Mouse (Mus musculus) neural tube, embryonic 14.5 days (tissue): Measurements from ENCODE around the gene Cplx3. TPM values are rescaled to one million over a fixed set of nuclear protein-coding genes. Genes with fewer than 3 reads are reported as not detected.

Experiments
- ATAC-seq: fragments of 200-750 bp; cut with Nextera tagmentation; 2 replicates; pipeline ENCODE4 v1.8.0; 2017; ENCODE audit warnings: low read depth, mild to moderate bottlenecking, moderate TSS enrichment, moderate library complexity
- H3K27ac ChIP-seq: fragments of 300-500 bp; sonication (generic); 2 replicates; pipeline ENCODE4 v1.5.1; 2014; ENCODE audit warnings: low read depth, mild to moderate bottlenecking, control low read depth, low read length, moderate library complexity, mixed read lengths
- H3K27me3 ChIP-seq: fragments of 300-500 bp; sonication (generic); 2 replicates; pipeline ENCODE4 v1.6.1; 2014; ENCODE audit warnings: low read length; ENCODE audit not compliant: control insufficient read depth, insufficient read depth
- H3K36me3 ChIP-seq: fragments of 300-500 bp; sonication (generic); 2 replicates; pipeline ENCODE4 v1.6.1; 2014; ENCODE audit warnings: low read length, mixed read lengths; ENCODE audit not compliant: control insufficient read depth, insufficient read depth
- H3K4me1 ChIP-seq: fragments of 300-500 bp; sonication (generic); 2 replicates; pipeline ENCODE4 v1.6.1; 2014; ENCODE audit warnings: low read length; ENCODE audit not compliant: control insufficient read depth, insufficient read depth
- H3K4me2 ChIP-seq: fragments of 300-500 bp; sonication (generic); 2 replicates; pipeline ENCODE4 v1.6.1; 2014; ENCODE audit warnings: mild to moderate bottlenecking, low read depth, low read length, control low read depth
- H3K4me3 ChIP-seq: fragments of 300-500 bp; sonication (generic); 2 replicates; pipeline ENCODE4 v1.5.1; 2014; ENCODE audit warnings: low read depth, low read length, control low read depth, mixed read lengths
- H3K9ac ChIP-seq: fragments of 300-500 bp; sonication (generic); replicated peaks from 2 replicates; pipeline ENCODE4 v1.6.1; 2014; ENCODE audit warnings: low read depth, mild to moderate bottlenecking, control low read depth, low read length, mixed read lengths
- H3K9me3 ChIP-seq: fragments of 300-500 bp; sonication (generic); 2 replicates; pipeline ENCODE4 v1.6.1; 2016; ENCODE audit warnings: low read length; ENCODE audit not compliant: control insufficient read depth
- WGBS: fragments of 180-500 bp; shearing (Covaris S2); extraction: QIAGEN DNeasy Blood & Tissue Kit; methylation state at CpG from one replicate; pipeline ENCODE4 v1.1.7; 2014; 5-methylcytosine and 5-hydroxymethylcytosine counted together
- polyA plus RNA-seq: library from polyadenylated mRNA; unstranded; fragments of >200 nt; fragmentation: Nextera tagmentation; extraction: Ambion mirVana; gene quantifications from 2 replicates; pipeline ENCODE4 v1.2.1, GENCODE M21; 2014

Gene Cplx3
- polyA plus RNA-seq, 1 experiment from 2014 or later: 0.13 TPM

GRCm38 (mm10) chr9:57598851-57599563, 7.1 kb downstream of the Cplx3 start:
- Histone ChIP-seq H3K9ac (no peak overlapping the region), H3K4me2 (no peak overlapping the region), H3K9me3 (no peaks in the 10 kb centered on the region), H3K27me3 (no peaks in the 10 kb centered on the region), H3K4me3 (no peak overlapping the region), H3K36me3 (peaks cover 2% of the 10 kb centered on the region), H3K27ac (no peak overlapping the region), H3K4me1 (no peaks in the 10 kb centered on the region)
- no peak for ATAC-seq
- WGBS: 64% methylated on average over 8 of the region's 8 CpGs

GRCm38 (mm10) chr9:57597929-57598382, 8.1 kb downstream of the Cplx3 start:
- Histone ChIP-seq H3K36me3 (peaks cover 11% of the 10 kb centered on the region), H3K4me1 (no peaks in the 10 kb centered on the region), H3K9ac (no peak overlapping the region), H3K27ac (no peak overlapping the region), H3K27me3 (no peaks in the 10 kb centered on the region), H3K4me2 (no peak overlapping the region), H3K4me3 (no peak overlapping the region), H3K9me3 (no peaks in the 10 kb centered on the region)
- 0 out of 2 replicates have a peak, but pooled peaks have one; percentile 29 for ATAC-seq
- 23% methylated on average over 4 of the region's 4 CpGs for WGBS

GRCm38 (mm10) chr9:57597265-57597664, 8.8 kb downstream of the Cplx3 start:
- Histone ChIP-seq H3K4me3 (no peak overlapping the region), H3K4me2 (no peak overlapping the region), H3K9me3 (no peaks in the 10 kb centered on the region), H3K9ac (no peak overlapping the region), H3K27me3 (no peaks in the 10 kb centered on the region), H3K27ac (no peak overlapping the region), H3K4me1 (no peaks in the 10 kb centered on the region), H3K36me3 (peaks cover 11% of the 10 kb centered on the region)
- 86% methylated on average over 8 of the region's 8 CpGs for WGBS
- no peak for ATAC-seq

GRCm38 (mm10) chr9:57594174-57594509, 11.9 kb downstream of the Cplx3 start:
- ATAC-seq: no peak
- H3K4me2 ChIP-seq: no peak overlapping the region
- WGBS: 82% methylated on average over 9 of the region's 9 CpGs

GRCm38 (mm10) chr9:57593454-57594173, 12.5 kb downstream of the Cplx3 start:
- no peak overlapping the region for H3K4me3 ChIP-seq
- no peak overlapping the region for H3K4me2 ChIP-seq
- no peak overlapping the region for H3K9ac ChIP-seq
- 59% methylated on average over 12 of the region's 12 CpGs for WGBS
- H3K27me3 ChIP-seq: no peaks in the 10 kb centered on the region
- ATAC-seq: no peak
- H3K9me3 ChIP-seq: no peaks in the 10 kb centered on the region
- no peaks in the 10 kb centered on the region; the same call in 1 of the 2 replicates for H3K4me1 ChIP-seq
- H3K36me3 ChIP-seq: peaks cover 11% of the 10 kb centered on the region
- H3K27ac ChIP-seq: no peak overlapping the region

More at GRCm38 (mm10) chr9:57594174-57594509, 11.9 kb downstream of the Cplx3 start:
- Histone ChIP-seq H3K36me3 (peaks cover 11% of the 10 kb centered on the region), H3K4me1 (no peaks in the 10 kb centered on the region; the same call in 1 of the 2 replicates), H3K27me3 (no peaks in the 10 kb centered on the region), H3K4me3 (no peak overlapping the region), H3K9me3 (no peaks in the 10 kb centered on the region), H3K27ac (no peak overlapping the region), H3K9ac (no peak overlapping the region)

GRCm38 (mm10) chr9:57590726-57591125, 15.4 kb downstream of the Cplx3 start:
- H3K36me3 ChIP-seq: peaks cover 29% of the 10 kb centered on the region
- no peaks in the 10 kb centered on the region for H3K27me3 ChIP-seq
- no peaks in the 10 kb centered on the region for H3K9me3 ChIP-seq
- ATAC-seq: no peak
- H3K27ac ChIP-seq: no peak overlapping the region
- H3K9ac ChIP-seq: no peak overlapping the region
- no peaks in the 10 kb centered on the region; the same call in 1 of the 2 replicates for H3K4me1 ChIP-seq
- no peak overlapping the region for H3K4me3 ChIP-seq
- WGBS: 42% methylated on average over 5 of the region's 5 CpGs
- H3K4me2 ChIP-seq: no peak overlapping the region

- peak; percentile 87 for ATAC-seq
- Histone ChIP-seq H3K36me3 (peaks cover 30% of the 10 kb centered on the region), H3K9me3 (no peaks in the 10 kb centered on the region), H3K4me3 (peak within 1 kb of the TSS; percentile 76), H3K4me1 (no peaks in the 10 kb centered on the region; the same call in 1 of the 2 replicates), H3K27me3 (no peaks in the 10 kb centered on the region), H3K4me2 (peak within 1 kb of the TSS; percentile 92), H3K9ac (peak within 1 kb of the TSS; percentile 75), H3K27ac (peak within 1 kb of the TSS; percentile 81)
- under 1% methylated on average over 58 of the region's 58 CpGs for WGBS
Observed at GRCm38 (mm10) chr9:57589224-57590126, 16.6 kb downstream of the Cplx3 start, which contains the start of gene Ulk3. TSS of gene Ulk3 (plus strand) at chr9:57589452.

GRCm38 (mm10) chr9:57584991-57585390, 21.1 kb downstream of the Cplx3 start:
- H3K36me3 ChIP-seq: peaks cover 63% of the 10 kb centered on the region
- 88% methylated on average over 3 of the region's 3 CpGs for WGBS
- H3K27me3 ChIP-seq: no peaks in the 10 kb centered on the region
- no peaks in the 10 kb centered on the region for H3K9me3 ChIP-seq
- no peak overlapping the region for H3K27ac ChIP-seq
- no peak for ATAC-seq
- H3K9ac ChIP-seq: no peak overlapping the region
- no peak overlapping the region for H3K4me3 ChIP-seq
- no peaks in the 10 kb centered on the region; the same call in 1 of the 2 replicates for H3K4me1 ChIP-seq
- no peak overlapping the region for H3K4me2 ChIP-seq
